Mouse (Mus musculus) WW6 (cell line): ENCODE data around the gene Nod2.

ENCODE experiments used
- DNase-seq: peaks from one replicate; pipeline ENCODE4 v3.0.0-alpha.2; 2013; ENCODE audit warnings: low read depth, low spot score

The Nod2 gene

GRCm38 (mm10) chr8:88646837-88647778 is at the start of gene Nod2:
TSS of gene Nod2 (plus strand) at chr8:88647315.
- peak; percentile 81 for DNase-seq

- no peak for DNase-seq
These were observed 48.5 kb upstream of the Nod2 start for GRCm38 (mm10) chr8:88598578-88598977.

GRCm38 (mm10) chr8:88599491-88599890 is 47.6 kb upstream of the Nod2 start:
- DNase-seq: no peak

DNA sequence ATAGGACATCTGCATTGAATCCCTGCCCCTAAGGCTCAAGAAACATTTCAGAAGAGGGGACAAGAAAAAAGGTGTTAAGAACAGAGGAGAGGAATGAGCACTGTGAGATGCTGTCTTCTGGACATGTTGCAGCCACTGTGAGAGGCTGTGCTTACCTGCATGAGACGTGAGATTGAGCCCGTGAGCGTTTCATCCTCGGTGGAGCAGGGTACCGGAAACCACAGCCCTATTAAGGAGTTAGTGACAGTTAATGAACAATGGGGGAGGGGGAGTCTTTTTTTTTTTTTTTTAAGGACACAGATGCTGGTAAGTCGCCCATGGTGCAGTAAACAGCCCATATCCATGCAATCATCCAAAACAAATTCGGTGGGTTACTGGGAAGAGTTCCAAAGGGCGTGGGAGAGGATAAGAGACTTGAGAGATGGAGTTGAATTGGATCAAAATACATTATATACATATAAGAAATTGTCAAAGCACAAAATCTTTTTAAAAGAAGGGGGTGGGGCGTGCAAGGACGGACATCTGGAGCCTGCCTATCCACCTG is 43.6 kb upstream of the Nod2 start:
- DNase-seq: no peak

DNA sequence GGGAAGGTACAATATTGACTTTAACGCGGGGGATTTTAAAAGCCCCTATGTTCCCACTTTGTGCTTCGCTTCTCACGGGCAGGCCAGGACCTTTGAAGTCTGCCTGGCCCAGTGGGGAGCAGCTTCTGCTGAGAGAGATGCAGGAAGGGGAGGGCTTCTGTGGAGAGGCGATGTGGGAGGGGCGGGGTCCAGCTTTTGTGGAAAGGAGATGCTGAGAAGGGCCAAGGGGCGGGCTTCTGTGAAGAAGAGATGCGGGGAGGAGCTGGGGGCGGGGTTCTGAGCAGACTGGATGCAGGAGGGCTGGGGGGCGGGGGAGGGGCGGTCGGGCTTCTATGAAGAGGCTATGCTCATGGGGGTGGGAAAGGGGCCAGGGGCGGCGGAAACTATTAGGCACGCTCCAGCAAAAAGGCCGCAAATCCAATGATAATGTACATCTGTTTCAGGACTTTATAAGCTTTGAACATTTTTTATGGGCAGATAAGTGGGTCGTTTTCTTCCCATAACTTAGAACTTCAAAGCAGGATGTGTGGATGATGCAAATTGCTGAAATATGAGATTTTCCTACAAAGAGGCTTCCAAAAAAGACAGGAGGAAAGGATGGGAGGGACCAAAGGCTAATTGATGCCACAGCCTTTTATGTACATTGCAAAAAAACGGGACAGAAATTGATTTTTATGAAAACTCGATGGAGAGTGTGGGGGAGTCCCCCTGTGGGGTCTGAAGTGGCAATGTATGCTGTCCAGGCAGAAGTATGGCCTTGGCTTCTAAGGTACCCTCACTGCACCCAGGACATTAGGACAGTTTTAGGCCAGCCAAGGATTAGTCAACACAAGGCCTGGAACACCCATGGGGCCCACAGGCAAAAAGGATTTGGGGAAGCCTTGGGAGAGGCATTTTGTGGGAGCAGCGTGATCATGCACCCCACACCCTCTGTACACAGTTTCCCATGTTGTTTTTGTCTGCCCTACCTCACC is 42.8 kb upstream of the Nod2 start:
- DNase-seq: peak; percentile 76

DNA sequence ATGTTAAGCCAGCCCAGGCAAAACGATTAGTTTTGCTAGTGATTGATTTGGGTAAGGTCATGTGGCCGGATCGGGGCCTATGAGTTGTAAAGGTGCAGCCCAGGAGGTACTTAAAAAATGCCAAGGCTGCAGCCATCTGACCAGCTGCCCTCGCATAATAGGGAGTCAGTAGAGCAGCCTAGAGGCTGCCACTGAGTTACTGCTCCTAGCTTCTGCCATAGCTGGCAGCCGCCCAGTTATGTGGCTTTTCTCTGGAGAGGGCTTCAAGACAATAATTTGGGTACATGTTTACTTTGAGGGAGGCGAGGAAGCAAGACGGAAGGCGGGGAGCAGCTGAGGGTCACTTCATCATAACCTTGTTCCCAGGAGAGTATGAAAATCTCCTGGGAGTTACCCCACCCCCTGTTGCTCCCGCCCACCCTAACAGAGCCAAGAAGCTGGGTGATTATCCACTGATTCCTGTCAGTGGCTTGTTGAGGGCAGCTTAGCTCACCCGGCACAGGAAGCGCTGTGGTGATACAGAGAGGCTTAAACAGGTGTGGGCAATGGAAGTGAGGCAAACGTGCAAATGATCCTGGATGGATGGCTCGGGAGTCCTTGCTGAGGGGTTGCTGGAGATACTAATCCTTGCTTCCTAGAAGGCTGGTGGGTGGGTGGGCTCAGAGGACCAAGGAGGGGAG is 41.6 kb upstream of the Nod2 start:
- no peak for DNase-seq

DNA sequence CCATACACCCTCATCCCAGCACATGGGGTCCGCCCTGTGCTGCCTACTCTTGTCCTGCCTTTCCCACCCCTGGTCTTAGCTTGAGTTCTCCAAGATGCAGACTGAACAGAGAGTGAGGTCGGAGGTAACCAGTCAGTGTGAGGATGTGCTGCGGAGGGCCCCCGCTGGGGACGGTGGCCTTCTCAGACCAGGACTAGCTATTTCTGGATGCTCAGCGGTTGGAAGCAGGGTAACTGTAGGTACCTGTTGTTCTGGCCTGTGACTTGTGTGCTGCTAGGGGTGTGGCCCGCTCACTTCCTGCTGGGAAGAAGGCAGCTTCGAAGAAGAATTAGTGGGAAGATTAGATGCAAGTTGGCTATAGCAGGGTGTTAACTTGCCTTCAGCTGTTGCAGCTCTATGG is 38.1 kb upstream of the Nod2 start:
- DNase-seq: no peak

DNA sequence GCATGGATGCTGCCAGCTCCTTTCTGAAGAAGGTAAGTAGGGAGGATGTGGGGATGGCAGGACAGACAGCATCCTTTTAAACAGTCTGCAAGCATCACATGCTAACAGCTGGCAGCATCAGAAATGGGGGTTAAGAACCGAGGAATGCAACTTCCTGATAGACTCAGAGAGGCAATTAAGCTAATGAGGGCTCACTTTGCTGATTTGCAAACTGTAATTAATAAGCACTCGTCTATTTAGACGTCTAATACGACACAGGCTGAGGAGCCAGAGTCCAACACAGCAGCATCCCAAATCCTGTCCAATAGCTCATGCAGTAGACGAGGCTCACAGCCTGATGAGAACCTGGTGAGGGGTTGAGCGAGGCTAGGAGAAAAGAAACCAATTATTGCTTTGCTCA is 36.8 kb upstream of the Nod2 start:
- no peak for DNase-seq

- no peak for DNase-seq
These were observed 32.1 kb upstream of the Nod2 start for GRCm38 (mm10) chr8:88614981-88615380.

GRCm38 (mm10) chr8:88618612-88619011 is 28.5 kb upstream of the Nod2 start:
- DNase-seq: no peak

DNA sequence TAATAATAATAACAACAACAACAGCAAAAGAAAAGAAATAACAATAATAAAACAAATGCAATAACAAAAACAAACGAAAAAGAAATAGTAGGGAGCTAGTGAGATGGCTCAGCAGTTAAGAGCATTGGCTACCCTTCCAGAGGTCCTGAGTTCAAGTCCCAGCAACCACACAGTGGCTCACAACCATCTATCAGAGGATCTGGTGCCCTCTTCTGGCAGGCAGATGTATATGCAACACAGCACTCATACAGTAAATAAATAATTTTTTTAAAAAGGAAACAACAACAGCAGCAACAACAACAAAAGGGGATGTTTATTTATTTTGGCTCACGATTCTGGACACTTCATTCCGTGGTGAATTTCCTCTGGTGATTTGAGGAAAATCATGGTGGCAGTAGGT is 27.6 kb upstream of the Nod2 start:
- DNase-seq: no peak

DNA sequence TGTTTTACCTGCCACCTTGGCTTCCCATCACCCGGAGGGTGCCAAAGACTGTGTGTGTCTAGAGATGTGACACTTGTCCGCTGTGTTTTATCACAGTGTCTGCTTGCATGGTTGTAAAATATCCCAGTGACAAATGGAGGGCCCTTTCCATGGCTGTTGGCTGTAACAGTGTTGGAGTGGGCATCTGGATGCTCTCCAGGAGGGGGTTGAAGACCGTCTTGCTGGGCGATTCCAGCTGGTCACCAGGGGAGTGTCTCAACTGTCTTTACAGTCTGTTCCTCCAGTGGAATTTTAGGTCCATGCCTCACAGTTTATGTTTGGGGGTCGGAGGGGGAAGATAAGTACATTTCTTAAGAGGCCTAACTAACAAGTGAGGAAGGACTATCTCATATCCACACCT is 26.2 kb upstream of the Nod2 start:
- DNase-seq: no peak

GRCm38 (mm10) chr8:88621408-88621807 is 25.7 kb upstream of the Nod2 start:
- peak; percentile 29 for DNase-seq

- no peak for DNase-seq
These were observed 23.8 kb upstream of the Nod2 start for GRCm38 (mm10) chr8:88623351-88623750.

DNA sequence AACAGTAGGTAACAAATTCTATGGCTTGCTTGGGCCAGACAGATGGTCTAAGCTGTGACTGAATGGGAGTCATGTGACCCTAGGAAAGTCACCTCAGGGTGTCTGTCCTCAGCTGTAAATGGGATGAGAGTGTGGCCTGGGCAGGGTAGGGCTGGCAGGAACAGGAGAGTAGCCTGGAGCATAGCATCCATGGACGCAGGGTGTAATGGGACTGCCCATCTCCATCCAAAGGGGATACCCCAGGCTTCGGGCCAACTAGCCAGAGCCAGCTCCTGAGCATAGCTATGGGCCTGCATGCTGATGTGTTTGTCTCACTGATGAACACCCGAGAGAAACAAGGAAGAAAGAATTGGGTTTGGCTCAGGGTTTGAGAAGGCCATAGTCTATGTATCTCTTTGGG is 22.8 kb upstream of the Nod2 start:
- no peak for DNase-seq

- DNase-seq: no peak
These were observed 20.7 kb upstream of the Nod2 start for GRCm38 (mm10) chr8:88626433-88626832.

GRCm38 (mm10) chr8:88626940-88627264 is 20.2 kb upstream of the Nod2 start:
- no peak for DNase-seq

GRCm38 (mm10) chr8:88627265-88627991 is 19.7 kb upstream of the Nod2 start:
- peak; percentile 61 for DNase-seq

- DNase-seq: no peak
These were observed 18.9 kb upstream of the Nod2 start for GRCm38 (mm10) chr8:88628001-88628774.

- DNase-seq: no peak
These were observed 16.9 kb upstream of the Nod2 start for GRCm38 (mm10) chr8:88630225-88630624.
